Mouse (Mus musculus): ENCODE measurements at regions not wholly inside any gene's neighbourhood (a gene's known extent, or its start where the extent isn't known, plus 50 kb on each side); places are given as distances from the start of the nearest gene placed in this dataset.

DNA sequence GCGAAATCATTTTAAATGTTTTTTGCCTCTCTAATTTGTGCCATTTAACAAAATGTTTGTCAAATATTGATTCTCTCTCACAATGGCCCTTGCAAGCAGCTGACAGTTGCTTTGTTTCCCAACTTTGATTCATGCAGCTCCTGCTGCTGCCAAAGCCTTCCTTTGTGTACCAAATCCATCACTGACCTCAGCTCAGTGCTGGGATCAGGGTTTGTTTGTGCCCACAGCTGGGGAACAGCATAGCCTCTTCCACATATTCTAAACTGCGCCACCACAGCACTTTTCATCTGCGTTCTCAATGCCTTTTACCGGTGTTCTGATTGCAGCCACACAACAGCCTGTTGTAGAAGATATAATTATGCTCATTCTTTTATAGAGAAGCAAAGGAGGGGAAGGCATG lies 289.7 kb upstream of the Chrm2 start:
- no peaks in the 10 kb centered on the region for H3K36me3 ChIP-seq (ENCODE audit: control insufficient read depth, insufficient read depth, low read length)
- no peak overlapping the region for H3K27ac ChIP-seq (ENCODE audit: control insufficient read depth, insufficient read depth, low read depth, low read length)
- no peaks in the 10 kb centered on the region for H3K27me3 ChIP-seq (ENCODE audit: control insufficient read depth, insufficient read depth, low read length)
- TF ChIP-seq POLR2A (IDR thresholded peaks at IDR 0.05; ENCODE audit: control insufficient read depth, low read depth, low read length) = no peak
- no peak overlapping the region for H3K4me3 ChIP-seq (ENCODE audit: control insufficient read depth, low read depth, low read length)
- no peaks in the 10 kb centered on the region for H3K4me1 ChIP-seq (ENCODE audit: control insufficient read depth, insufficient read depth, low read length)

GRCm38 (mm10) chr6:36108830-36109229 lies 279.1 kb upstream of the Chrm2 start:
- no peak overlapping the region for H3K27ac ChIP-seq (ENCODE audit: control insufficient read depth, insufficient read depth, low read depth, low read length)
- no peaks in the 10 kb centered on the region for H3K4me1 ChIP-seq (ENCODE audit: control insufficient read depth, insufficient read depth, low read length)
- no peak for TF ChIP-seq CTCF (IDR thresholded peaks at IDR 0.05; ENCODE audit: control insufficient read depth, insufficient read depth, insufficient replicate concordance, low read depth, low read length)
- no peak for TF ChIP-seq POLR2A (IDR thresholded peaks at IDR 0.05; ENCODE audit: control insufficient read depth, low read depth, low read length)

DNA sequence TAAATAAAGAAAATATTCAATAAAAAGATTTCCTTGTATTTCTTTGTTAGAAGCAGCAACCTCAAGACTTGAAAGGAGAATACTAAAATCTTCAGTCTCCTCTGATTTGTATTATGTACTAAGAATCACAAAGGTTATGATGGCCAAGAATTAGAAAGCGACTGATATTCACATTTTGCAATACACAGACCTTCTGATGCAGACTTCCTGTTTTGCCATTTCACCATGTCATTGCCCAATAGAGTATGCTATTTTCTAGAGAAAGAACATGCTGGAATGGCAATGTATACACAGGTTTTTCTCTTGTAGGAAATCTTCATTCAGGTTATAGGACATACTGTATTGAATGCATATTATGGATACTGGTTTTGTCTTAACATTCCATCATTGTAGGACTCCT lies 250.7 kb upstream of the Chrm2 start:
- no peaks in the 10 kb centered on the region for H3K4me1 ChIP-seq (ENCODE audit: control insufficient read depth, insufficient read depth, low read length)
- no peak overlapping the region for H3K27ac ChIP-seq (ENCODE audit: control insufficient read depth, insufficient read depth, low read depth, low read length)
- no peak overlapping the region for H3K4me3 ChIP-seq (ENCODE audit: control insufficient read depth, low read depth, low read length)
- H3K27me3 ChIP-seq (ENCODE audit: control insufficient read depth, insufficient read depth, low read length) = no peaks in the 10 kb centered on the region
- no peak for TF ChIP-seq POLR2A (IDR thresholded peaks at IDR 0.05; ENCODE audit: control insufficient read depth, low read depth, low read length)
- no peak for TF ChIP-seq CTCF (IDR thresholded peaks at IDR 0.05; ENCODE audit: control insufficient read depth, insufficient read depth, insufficient replicate concordance, low read depth, low read length)
- H3K36me3 ChIP-seq (ENCODE audit: control insufficient read depth, insufficient read depth, low read length) = no peaks in the 10 kb centered on the region

More at GRCm38 (mm10) chr6:36108830-36109229, 279.1 kb upstream of the Chrm2 start:
- Histone ChIP-seq H3K27me3 (ENCODE audit: control insufficient read depth, insufficient read depth, low read length) (no peaks in the 10 kb centered on the region), H3K36me3 (ENCODE audit: control insufficient read depth, insufficient read depth, low read length) (no peaks in the 10 kb centered on the region), H3K4me3 (ENCODE audit: control insufficient read depth, low read depth, low read length) (no peak overlapping the region)

- Histone ChIP-seq H3K27ac (ENCODE audit: control insufficient read depth, insufficient read depth, low read depth, low read length) (no peak overlapping the region), H3K36me3 (ENCODE audit: control insufficient read depth, insufficient read depth, low read length) (no peaks in the 10 kb centered on the region), H3K4me1 (ENCODE audit: control insufficient read depth, insufficient read depth, low read length) (no peaks in the 10 kb centered on the region), H3K27me3 (ENCODE audit: control insufficient read depth, insufficient read depth, low read length) (no peaks in the 10 kb centered on the region), H3K4me3 (ENCODE audit: control insufficient read depth, low read depth, low read length) (no peak overlapping the region)
- no peak for TF ChIP-seq CTCF (IDR thresholded peaks at IDR 0.05; ENCODE audit: control insufficient read depth, insufficient read depth, insufficient replicate concordance, low read depth, low read length)
- TF ChIP-seq POLR2A (IDR thresholded peaks at IDR 0.05; ENCODE audit: control insufficient read depth, low read depth, low read length) = no peak
These were observed 240.6 kb upstream of the Chrm2 start for GRCm38 (mm10) chr6:36147267-36147666.

GRCm38 (mm10) chr6:36174514-36174913 lies 213.4 kb upstream of the Chrm2 start:
- no peak overlapping the region for H3K4me3 ChIP-seq (ENCODE audit: control insufficient read depth, low read depth, low read length)
- no peaks in the 10 kb centered on the region for H3K36me3 ChIP-seq (ENCODE audit: control insufficient read depth, insufficient read depth, low read length)
- no peaks in the 10 kb centered on the region for H3K4me1 ChIP-seq (ENCODE audit: control insufficient read depth, insufficient read depth, low read length)
- no peak overlapping the region for H3K27ac ChIP-seq (ENCODE audit: control insufficient read depth, insufficient read depth, low read depth, low read length)
- H3K27me3 ChIP-seq (ENCODE audit: control insufficient read depth, insufficient read depth, low read length) = no peaks in the 10 kb centered on the region
- TF ChIP-seq POLR2A (IDR thresholded peaks at IDR 0.05; ENCODE audit: control insufficient read depth, low read depth, low read length) (no peak), CTCF (IDR thresholded peaks at IDR 0.05; ENCODE audit: control insufficient read depth, insufficient read depth, insufficient replicate concordance, low read depth, low read length) (no peak)

DNA sequence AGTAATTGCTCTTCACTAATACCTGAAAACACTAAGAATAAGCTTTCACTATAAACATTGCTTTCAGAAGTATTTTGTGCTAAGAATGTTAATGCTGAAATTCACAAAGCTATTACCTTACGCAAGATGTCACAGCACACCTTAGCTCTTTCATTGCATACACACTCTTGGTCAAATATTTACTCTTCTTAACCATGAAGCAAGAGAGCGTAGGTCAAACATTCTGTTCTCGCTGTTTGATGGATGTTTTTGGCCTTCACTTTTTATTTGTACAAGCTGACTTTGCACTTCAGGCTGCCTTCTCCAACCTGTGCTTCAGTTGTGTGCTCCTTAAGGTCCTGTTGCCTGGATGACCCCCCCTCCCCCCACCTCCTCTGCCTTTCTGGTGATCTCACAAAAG lies 212.8 kb upstream of the Chrm2 start:
- TF ChIP-seq POLR2A (IDR thresholded peaks at IDR 0.05; ENCODE audit: control insufficient read depth, low read depth, low read length) (no peak), CTCF (IDR thresholded peaks at IDR 0.05; ENCODE audit: control insufficient read depth, insufficient read depth, insufficient replicate concordance, low read depth, low read length) (no peak)
- H3K27ac ChIP-seq (ENCODE audit: control insufficient read depth, insufficient read depth, low read depth, low read length) = no peak overlapping the region
- no peaks in the 10 kb centered on the region for H3K4me1 ChIP-seq (ENCODE audit: control insufficient read depth, insufficient read depth, low read length)
- no peak overlapping the region for H3K4me3 ChIP-seq (ENCODE audit: control insufficient read depth, low read depth, low read length)
- no peaks in the 10 kb centered on the region for H3K36me3 ChIP-seq (ENCODE audit: control insufficient read depth, insufficient read depth, low read length)
- H3K27me3 ChIP-seq (ENCODE audit: control insufficient read depth, insufficient read depth, low read length) = no peaks in the 10 kb centered on the region

DNA sequence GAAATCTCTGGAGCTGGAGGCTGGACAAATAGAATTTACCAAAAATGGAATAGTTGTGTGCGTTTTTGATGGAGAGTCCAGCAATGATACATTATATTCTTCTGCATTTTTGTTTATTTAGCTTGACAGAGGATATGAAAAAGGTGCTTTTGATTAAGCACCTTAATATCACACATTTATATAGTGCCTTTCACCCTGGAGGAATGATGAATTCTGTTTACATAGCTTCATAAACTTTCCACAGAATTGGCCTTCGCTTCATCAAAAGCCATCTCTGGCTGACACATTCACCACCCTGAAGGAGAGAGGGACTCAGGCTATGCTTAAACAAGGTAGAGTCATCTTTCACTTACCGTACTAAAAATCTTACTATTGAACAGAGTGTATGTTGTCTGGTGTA lies 208.0 kb upstream of the Chrm2 start:
- Histone ChIP-seq H3K27me3 (ENCODE audit: control insufficient read depth, insufficient read depth, low read length) (no peaks in the 10 kb centered on the region), H3K36me3 (ENCODE audit: control insufficient read depth, insufficient read depth, low read length) (no peaks in the 10 kb centered on the region), H3K27ac (ENCODE audit: control insufficient read depth, insufficient read depth, low read depth, low read length) (no peak overlapping the region), H3K4me3 (ENCODE audit: control insufficient read depth, low read depth, low read length) (no peak overlapping the region), H3K4me1 (ENCODE audit: control insufficient read depth, insufficient read depth, low read length) (no peaks in the 10 kb centered on the region)
- no peak for TF ChIP-seq CTCF (IDR thresholded peaks at IDR 0.05; ENCODE audit: control insufficient read depth, insufficient read depth, insufficient replicate concordance, low read depth, low read length)
- no peak for TF ChIP-seq POLR2A (IDR thresholded peaks at IDR 0.05; ENCODE audit: control insufficient read depth, low read depth, low read length)

GRCm38 (mm10) chr6:36182698-36183097 lies 205.2 kb upstream of the Chrm2 start:
- H3K27me3 ChIP-seq (ENCODE audit: control insufficient read depth, insufficient read depth, low read length) = no peaks in the 10 kb centered on the region
- H3K36me3 ChIP-seq (ENCODE audit: control insufficient read depth, insufficient read depth, low read length) = no peaks in the 10 kb centered on the region
- H3K4me1 ChIP-seq (ENCODE audit: control insufficient read depth, insufficient read depth, low read length) = no peaks in the 10 kb centered on the region
- TF ChIP-seq POLR2A (IDR thresholded peaks at IDR 0.05; ENCODE audit: control insufficient read depth, low read depth, low read length) (no peak), CTCF (IDR thresholded peaks at IDR 0.05; ENCODE audit: control insufficient read depth, insufficient read depth, insufficient replicate concordance, low read depth, low read length) (no peak)
- H3K4me3 ChIP-seq (ENCODE audit: control insufficient read depth, low read depth, low read length) = no peak overlapping the region
- H3K27ac ChIP-seq (ENCODE audit: control insufficient read depth, insufficient read depth, low read depth, low read length) = no peak overlapping the region
